Mouse (Mus musculus) lung, embryonic 14.5 days (tissue): Measurements from ENCODE around the gene Zfand3. TPM values are rescaled to one million over a fixed set of nuclear protein-coding genes. Genes with fewer than 3 reads are reported as not detected.

Experiments
- ATAC-seq: fragments of 200-750 bp; cut with Nextera tagmentation; 2 replicates; pipeline ENCODE4 v1.8.0; 2017; ENCODE audit warnings: mild to moderate bottlenecking, moderate TSS enrichment, moderate library complexity; ENCODE audit not compliant: insufficient read depth
- DNase-seq: peaks from one replicate; pipeline ENCODE4 v3.0.0-alpha.2; 2015
- H3K27ac ChIP-seq: fragments of 300-500 bp; sonication (generic); 2 replicates; pipeline ENCODE4 v1.5.1; 2014; ENCODE audit warnings: low read depth, mild to moderate bottlenecking, moderate library complexity
- H3K27me3 ChIP-seq: fragments of 300-500 bp; sonication (generic); 2 replicates; pipeline ENCODE4 v1.6.1; 2014; ENCODE audit warnings: low read length, control low read depth; ENCODE audit not compliant: insufficient read depth
- H3K36me3 ChIP-seq: fragments of 300-500 bp; sonication (generic); 2 replicates; pipeline ENCODE4 v1.6.1; 2014; ENCODE audit warnings: control low read depth; ENCODE audit not compliant: insufficient read depth
- H3K4me1 ChIP-seq: fragments of 300-500 bp; sonication (generic); 2 replicates; pipeline ENCODE4 v1.6.1; 2014; ENCODE audit warnings: antibody characterized with exemption, control low read depth; ENCODE audit not compliant: insufficient read depth
- H3K4me2 ChIP-seq: fragments of 300-500 bp; sonication (generic); 2 replicates; pipeline ENCODE4 v1.6.1; 2014; ENCODE audit warnings: mild to moderate bottlenecking
- H3K4me3 ChIP-seq: fragments of 300-500 bp; sonication (generic); 2 replicates; pipeline ENCODE4 v1.5.1; 2014; ENCODE audit warnings: low read depth, low read length
- H3K9ac ChIP-seq: fragments of 300-500 bp; sonication (generic); 2 replicates; pipeline ENCODE4 v1.6.1; 2014
- H3K9me3 ChIP-seq: fragments of 300-500 bp; sonication (generic); 2 replicates; pipeline ENCODE4 v1.6.1; 2016; ENCODE audit warnings: low read depth, low read length, control low read depth
- CTCF ChIP-seq: IDR thresholded peaks from 2 replicates; pipeline ENCODE4 v1.5.1; 2016; ENCODE audit warnings: antibody characterized with exemption, low read depth
- WGBS: fragments of 180-500 bp; shearing (Covaris S2); extraction: QIAGEN DNeasy Blood & Tissue Kit; methylation state at CpG from one replicate; pipeline ENCODE4 v1.1.7; 2014; 5-methylcytosine and 5-hydroxymethylcytosine counted together
- polyA plus RNA-seq: library from polyadenylated mRNA; unstranded; fragments of >200 nt; fragmentation: Nextera tagmentation; extraction: Ambion mirVana; gene quantifications from 2 replicates; pipeline ENCODE4 v1.2.1, GENCODE M21; 2014

The Zfand3 gene
- polyA plus RNA-seq, 1 experiment from 2014 or later = 47.5 TPM

DNA sequence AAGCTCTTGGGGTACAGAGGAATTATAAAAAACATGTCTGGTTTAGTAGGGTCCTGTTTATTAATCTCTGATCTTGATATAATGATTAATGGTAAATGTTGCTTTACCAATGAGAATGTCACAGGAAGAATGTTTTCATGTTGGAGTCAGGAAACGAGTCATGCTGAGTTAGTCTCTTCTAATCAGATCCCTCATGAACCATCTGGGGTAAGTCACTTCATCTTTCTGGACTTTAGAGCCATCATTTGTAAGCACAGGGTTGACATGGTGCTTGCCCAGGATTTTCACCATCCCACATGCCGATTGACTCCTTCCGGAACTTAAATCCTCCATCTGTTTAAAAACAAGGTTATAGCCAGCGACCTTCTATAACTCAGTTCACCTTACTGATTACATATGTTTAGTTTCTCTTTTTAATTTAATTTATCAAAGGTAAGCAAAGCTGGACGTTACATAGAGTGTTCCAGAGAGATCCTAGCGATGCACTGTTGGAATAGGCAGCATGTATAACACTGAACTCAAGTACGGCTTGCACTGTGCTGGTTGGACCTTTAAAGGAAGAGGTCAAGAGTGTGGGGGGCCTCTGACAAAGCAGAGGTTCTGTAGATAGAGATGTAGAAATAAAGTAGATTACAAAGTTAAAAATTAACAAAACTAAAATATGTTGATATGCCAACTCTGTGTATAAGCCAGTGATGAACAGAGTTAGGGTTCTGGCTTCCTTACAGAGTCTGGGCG lies 56.7 kb downstream of the Zfand3 start:
- H3K9ac ChIP-seq = no peak overlapping the region
- ATAC-seq = no peak
- no peak overlapping the region for H3K27ac ChIP-seq
- H3K4me2 ChIP-seq = no peak overlapping the region
- no peak for TF ChIP-seq CTCF
- H3K4me3 ChIP-seq = no peak overlapping the region
- peaks cover 7% of the 10 kb centered on the region for H3K4me1 ChIP-seq
- no peaks in the 10 kb centered on the region for H3K9me3 ChIP-seq
- 64% methylated on average over 8 of the region's 8 CpGs for WGBS
- DNase-seq = no peak
- no peaks in the 10 kb centered on the region for H3K27me3 ChIP-seq
- H3K36me3 ChIP-seq = no peaks in the 10 kb centered on the region

DNA sequence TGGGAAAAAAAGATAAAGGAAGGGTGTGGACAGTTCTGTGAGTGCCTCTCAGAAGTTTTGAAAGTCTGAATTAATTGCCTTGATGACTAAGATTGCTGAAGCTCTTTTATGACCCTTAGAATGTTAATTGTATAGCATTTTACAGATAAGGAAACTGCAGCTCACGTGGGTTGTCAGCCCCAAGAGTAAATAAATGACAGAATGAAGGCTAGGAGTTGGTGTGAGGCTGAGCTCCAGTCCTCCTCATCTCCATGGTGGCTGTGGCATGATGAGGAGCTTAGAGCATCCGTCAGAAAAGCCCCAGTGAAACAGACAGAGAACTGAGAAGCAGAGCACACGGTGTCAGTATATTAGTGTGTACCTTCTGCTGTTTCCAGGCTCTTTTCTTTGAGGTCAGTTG lies 59.3 kb downstream of the Zfand3 start:
- no peak overlapping the region for H3K4me2 ChIP-seq
- H3K9me3 ChIP-seq = no peaks in the 10 kb centered on the region
- DNase-seq (no peak), ATAC-seq (no peak)
- no peaks in the 10 kb centered on the region for H3K27me3 ChIP-seq
- peaks cover 3% of the 10 kb centered on the region; the same call in 1 of the 2 replicates for H3K4me1 ChIP-seq
- H3K27ac ChIP-seq = no peak overlapping the region
- H3K9ac ChIP-seq = no peak overlapping the region
- no peaks in the 10 kb centered on the region for H3K36me3 ChIP-seq
- no peak for TF ChIP-seq CTCF
- WGBS = 18% methylated on average over 3 of the region's 3 CpGs
- H3K4me3 ChIP-seq = no peak overlapping the region

DNA sequence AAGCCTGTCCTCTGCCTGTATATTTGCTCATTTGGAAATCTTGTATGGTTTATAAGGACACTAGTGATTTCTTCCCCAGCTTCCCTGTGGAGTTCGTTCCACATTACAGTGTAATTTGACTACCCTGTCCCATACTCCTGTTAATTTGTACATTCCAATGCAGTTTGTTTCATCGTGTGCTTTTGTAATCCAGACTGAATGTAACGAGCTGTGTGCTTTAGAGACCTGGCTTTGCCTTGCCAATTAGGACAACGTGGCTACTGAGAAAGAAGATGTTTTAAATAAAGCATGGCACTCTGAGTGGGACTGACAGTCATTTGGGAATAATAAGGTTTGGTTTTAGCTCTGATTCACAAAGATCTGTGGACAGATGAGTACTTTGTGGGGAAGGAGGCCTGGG lies 60.2 kb downstream of the Zfand3 start:
- no peak overlapping the region for H3K4me2 ChIP-seq
- H3K27me3 ChIP-seq = no peaks in the 10 kb centered on the region
- no peak for TF ChIP-seq CTCF
- no peaks in the 10 kb centered on the region for H3K36me3 ChIP-seq
- no peak overlapping the region for H3K9ac ChIP-seq
- no peak for ATAC-seq
- peaks cover 1% of the 10 kb centered on the region; the same call in 1 of the 2 replicates for H3K4me1 ChIP-seq
- H3K4me3 ChIP-seq = no peak overlapping the region
- no peak for DNase-seq
- WGBS = 65% methylated on average over 4 of the region's 4 CpGs
- H3K27ac ChIP-seq = no peak overlapping the region
- no peaks in the 10 kb centered on the region for H3K9me3 ChIP-seq

DNA sequence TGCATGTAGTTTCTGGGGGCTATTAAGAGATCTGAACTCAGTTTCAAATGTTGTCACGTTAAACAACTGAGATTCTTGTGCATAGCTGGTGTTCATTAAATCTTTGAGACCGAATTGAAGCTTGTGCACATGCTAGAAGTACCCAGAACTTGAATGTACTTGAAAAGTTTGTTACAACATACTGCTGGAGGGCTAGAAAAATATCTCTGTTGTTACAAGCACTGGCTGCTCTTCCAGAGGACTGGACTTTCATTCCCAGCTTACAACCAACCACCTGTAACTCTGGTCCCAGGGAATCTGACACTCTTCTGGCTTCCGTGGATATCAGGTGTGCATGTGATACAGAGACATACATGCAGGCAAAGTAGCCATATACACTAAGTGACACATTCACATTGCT lies 65.2 kb downstream of the Zfand3 start:
- TF ChIP-seq CTCF = no peak
- Histone ChIP-seq H3K36me3 (peaks cover 5% of the 10 kb centered on the region; the same call in 1 of the 2 replicates), H3K9ac (no peak overlapping the region), H3K4me3 (no peak overlapping the region), H3K4me2 (no peak overlapping the region), H3K27me3 (no peaks in the 10 kb centered on the region), H3K27ac (no peak overlapping the region), H3K9me3 (no peaks in the 10 kb centered on the region), H3K4me1 (no peaks in the 10 kb centered on the region)
- no peak for DNase-seq
- no peak for ATAC-seq
- WGBS = 84% methylated on average over 3 of the region's 3 CpGs

DNA sequence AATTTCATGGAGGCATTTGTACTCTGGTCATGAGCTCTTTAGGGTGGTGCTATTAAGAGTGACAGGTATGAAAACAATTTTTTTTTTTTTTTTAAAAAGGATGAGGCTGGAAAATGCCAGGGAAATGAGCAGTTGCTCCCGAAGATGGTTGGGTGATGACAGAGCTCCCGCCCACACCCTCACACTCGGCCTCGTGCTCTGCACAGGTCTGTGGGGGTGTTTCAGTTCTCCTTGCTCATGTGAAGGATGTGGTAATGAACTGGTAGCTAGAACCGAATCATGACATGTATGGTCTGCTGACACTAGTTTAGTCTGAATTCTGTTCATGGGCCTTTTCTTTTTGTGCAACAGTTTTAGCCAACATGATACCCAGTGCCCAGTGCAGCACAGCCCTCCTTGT lies 66.1 kb downstream of the Zfand3 start:
- no peak for ATAC-seq
- Histone ChIP-seq H3K4me2 (no peak overlapping the region), H3K36me3 (peaks cover 5% of the 10 kb centered on the region; the same call in 1 of the 2 replicates), H3K27me3 (no peaks in the 10 kb centered on the region), H3K4me3 (no peak overlapping the region), H3K9ac (no peak overlapping the region), H3K4me1 (no peaks in the 10 kb centered on the region), H3K9me3 (no peaks in the 10 kb centered on the region), H3K27ac (no peak overlapping the region)
- 63% methylated on average over 5 of the region's 5 CpGs for WGBS
- no peak for TF ChIP-seq CTCF
- no peak for DNase-seq

DNA sequence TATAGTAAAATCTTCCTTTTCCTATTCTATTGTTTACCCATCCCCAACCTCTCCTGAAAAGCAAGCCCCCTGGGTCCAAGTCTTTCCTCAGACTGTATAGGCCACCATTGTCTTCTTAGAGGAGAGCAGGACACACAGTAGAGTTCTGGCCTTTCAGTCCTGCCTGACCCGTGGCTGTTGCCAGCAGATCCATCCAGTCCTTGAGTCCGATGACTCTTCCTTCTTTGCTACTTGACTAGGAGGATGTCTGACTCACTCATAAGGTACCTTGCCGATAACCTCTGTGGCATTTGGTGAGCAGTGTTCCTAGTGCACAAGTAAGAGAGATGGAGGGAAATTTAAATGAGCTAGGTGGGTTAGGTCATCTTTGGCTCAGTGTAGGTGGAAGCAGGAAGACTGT lies 68.1 kb downstream of the Zfand3 start:
- no peak for TF ChIP-seq CTCF
- Histone ChIP-seq H3K27ac (no peak overlapping the region), H3K4me2 (no peak overlapping the region), H3K4me1 (no peaks in the 10 kb centered on the region), H3K36me3 (peaks cover 5% of the 10 kb centered on the region; the same call in 1 of the 2 replicates), H3K9ac (no peak overlapping the region), H3K9me3 (no peaks in the 10 kb centered on the region), H3K27me3 (no peaks in the 10 kb centered on the region), H3K4me3 (no peak overlapping the region)
- ATAC-seq (no peak), DNase-seq (no peak)
- WGBS = 84% methylated on average over 3 of the region's 3 CpGs

DNA sequence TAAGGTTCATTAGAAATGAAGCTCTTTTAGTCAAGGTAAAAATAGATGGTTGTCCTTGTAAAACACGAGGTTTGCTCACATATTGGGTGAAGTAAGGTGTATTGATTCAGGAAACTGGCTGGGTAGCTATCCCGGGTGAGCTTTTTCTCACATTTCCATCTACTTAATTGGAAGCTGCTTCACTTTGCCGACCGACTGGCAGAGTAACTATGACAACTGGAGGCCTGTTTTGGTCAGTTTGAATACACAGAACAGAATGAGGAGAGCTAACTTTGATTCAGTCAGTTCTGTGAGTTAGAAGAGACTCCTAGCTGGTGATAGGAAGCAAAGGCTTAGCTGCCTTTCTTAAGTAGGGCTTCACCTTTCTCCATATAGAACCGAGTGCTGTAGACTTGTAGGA lies 71.4 kb downstream of the Zfand3 start:
- Histone ChIP-seq H3K4me1 (no peaks in the 10 kb centered on the region), H3K9me3 (no peaks in the 10 kb centered on the region), H3K27me3 (no peaks in the 10 kb centered on the region), H3K36me3 (peaks cover 5% of the 10 kb centered on the region; the same call in 1 of the 2 replicates), H3K4me3 (no peak overlapping the region), H3K4me2 (no peak overlapping the region), H3K9ac (no peak overlapping the region), H3K27ac (no peak overlapping the region)
- ATAC-seq (no peak), DNase-seq (no peak)
- WGBS = 44% methylated on average over 5 of the region's 5 CpGs
- TF ChIP-seq CTCF = no peak
